Mouse (Mus musculus): Measurements from ENCODE around the gene Cdyl.

Cdyl gene

GRCm38 (mm10) chr13:35911476-35911875 lies 251.8 kb downstream of the Cdyl start:
- DNase-seq (ENCODE audit: low read depth, low spot score) = no peak

Data from ZHBTc4 (cell line).